Mouse (Mus musculus) erythroblast, embryonic 14.5 days (primary cell): ENCODE results near the gene Taf13.

Experiments
- GATA1 ChIP-seq: IDR thresholded peaks from 2 replicates; pipeline ENCODE4 v1.6.1; 2012; ENCODE audit warnings: low read length, inconsistent platforms, mixed read lengths
- TAL1 ChIP-seq: IDR thresholded peaks from 3 replicates; pipeline ENCODE4 v1.6.1; 2012; ENCODE audit warnings: low read length, inconsistent platforms, mixed read lengths

GRCm38 (mm10) chr3:108528489-108528888 lies 43.0 kb upstream of the Taf13 start:
- TF ChIP-seq TAL1: no peak
- TF ChIP-seq GATA1: no peak
